Mouse (Mus musculus) erythroblast, embryonic 14.5 days (primary cell): ENCODE data around the gene Stra6.

Source experiments
- GATA1 ChIP-seq: IDR thresholded peaks from 2 replicates; pipeline ENCODE4 v1.6.1; 2012; ENCODE audit warnings: low read length, inconsistent platforms, mixed read lengths
- TAL1 ChIP-seq: IDR thresholded peaks from 3 replicates; pipeline ENCODE4 v1.6.1; 2012; ENCODE audit warnings: low read length, inconsistent platforms, mixed read lengths

GRCm38 (mm10) chr9:58184456-58184855 is 120.9 kb downstream of the Stra6 start:
- no peak for TF ChIP-seq GATA1
- no peak for TF ChIP-seq TAL1
